Mouse (Mus musculus): ENCODE results near the gene Clk4. TPM values are rescaled to one million over a fixed set of nuclear protein-coding genes. Genes with fewer than 3 reads are reported as not detected.
A peak's percentile ranks its signal among the peaks of the same experiment; 100 is the strongest.

Gene Clk4
- polyA plus RNA-seq (2021), result 76.1 TPM

- in situ Hi-C loops (cut with MboI; ENCODE audit: low pct_unique_long_range_greater_than_20kb), result loop anchor here (10.0 to 25.0 kb wide), 2 partner anchors 199 to 327 kb away; partner anchors contain the start of genes Zfp354a and Zfp354b
- peaks cover 3% of the 10 kb centered on the region for H3K27me3 ChIP-seq
- DNase-seq (ENCODE audit: low read depth, low spot score) (no peak), ATAC-seq (no peak)
- ChIA-PET CTCF (no interaction called here), POLR2A (no interaction called here)
- TF ChIP-seq CTCF (IDR thresholded peaks at IDR 0.05), result no peak
These were observed at the start of gene Clk4 for GRCm38 (mm10) chr11:51261680-51262219. TSS of gene Clk4 (plus strand) at chr11:51261730.

- DNase-seq (ENCODE audit: low read depth, low spot score), result no peak
- CTCF ChIA-PET, result interaction anchor here (1.3 kb wide), 1 partner anchor 9 kb away, joined by 6 read pairs; no protein-coding TSS in a partner anchor
- ATAC-seq, result no peak
- peak; percentile 57 for TF ChIP-seq CTCF (IDR thresholded peaks at IDR 0.05)
- in situ Hi-C loops (cut with MboI; ENCODE audit: low pct_unique_long_range_greater_than_20kb), result no loop called here
- H3K27me3 ChIP-seq, result no peaks in the 10 kb centered on the region
- POLR2A ChIA-PET, result no interaction called here
These were observed 47.5 kb upstream of the Clk4 start for GRCm38 (mm10) chr11:51214021-51214420.

- TF ChIP-seq CTCF (IDR thresholded peaks at IDR 0.05), result no peak
- ATAC-seq (no peak), DNase-seq (ENCODE audit: low read depth, low spot score) (no peak)
- ChIA-PET POLR2A (no interaction called here), CTCF (no interaction called here)
- in situ Hi-C loops (cut with MboI; ENCODE audit: low pct_unique_long_range_greater_than_20kb), result no loop called here
- no peaks in the 10 kb centered on the region for H3K27me3 ChIP-seq
These were observed 42.0 kb upstream of the Clk4 start for GRCm38 (mm10) chr11:51219396-51219980.

- ATAC-seq (no peak), DNase-seq (ENCODE audit: low read depth, low spot score) (no peak)
- H3K27me3 ChIP-seq, result no peaks in the 10 kb centered on the region
- no peak for TF ChIP-seq CTCF (IDR thresholded peaks at IDR 0.05)
- POLR2A ChIA-PET, result no interaction called here
- in situ Hi-C loops (cut with MboI; ENCODE audit: low pct_unique_long_range_greater_than_20kb), result no loop called here
- CTCF ChIA-PET, result no interaction called here
These were observed 41.2 kb upstream of the Clk4 start, which contains the start of gene Gm12569 for GRCm38 (mm10) chr11:51220308-51220707. TSS of gene Gm12569 (plus strand) at chr11:51220473.

GRCm38 (mm10) chr11:51227104-51227503 lies 34.4 kb upstream of the Clk4 start:
- ATAC-seq (no peak), DNase-seq (ENCODE audit: low read depth, low spot score) (no peak)
- POLR2A ChIA-PET, result no interaction called here
- no peak for TF ChIP-seq CTCF (IDR thresholded peaks at IDR 0.05)
- CTCF ChIA-PET, result no interaction called here
- in situ Hi-C loops (cut with MboI; ENCODE audit: low pct_unique_long_range_greater_than_20kb), result no loop called here
- H3K27me3 ChIP-seq, result no peaks in the 10 kb centered on the region

GRCm38 (mm10) chr11:51234626-51235025 lies 26.9 kb upstream of the Clk4 start:
- no peak for TF ChIP-seq CTCF (IDR thresholded peaks at IDR 0.05)
- ATAC-seq, result no peak
- in situ Hi-C loops (cut with MboI; ENCODE audit: low pct_unique_long_range_greater_than_20kb), result no loop called here
- ChIA-PET POLR2A (no interaction called here), CTCF (interaction anchor here (0.7 to 0.9 kb wide), 2 partner anchors 12 to 17 kb away, joined by 3 read pairs; no protein-coding TSS in a partner anchor)
- H3K27me3 ChIP-seq, result no peaks in the 10 kb centered on the region
- no peak for DNase-seq (ENCODE audit: low read depth, low spot score)

GRCm38 (mm10) chr11:51242897-51243296 lies 18.6 kb upstream of the Clk4 start:
- CTCF ChIA-PET, result interaction anchor here (1.2 kb wide), 1 partner anchor 8 kb away, joined by 5 read pairs; no protein-coding TSS in a partner anchor
- POLR2A ChIA-PET, result no interaction called here

GRCm38 (mm10) chr11:51257006-51257405 lies 4.5 kb upstream of the Clk4 start:
- POLR2A ChIA-PET, result no interaction called here

More at GRCm38 (mm10) chr11:51242897-51243296, 18.6 kb upstream of the Clk4 start:
- TF ChIP-seq CTCF (IDR thresholded peaks at IDR 0.05), result no peak
- no peaks in the 10 kb centered on the region for H3K27me3 ChIP-seq
- in situ Hi-C loops (cut with MboI; ENCODE audit: low pct_unique_long_range_greater_than_20kb), result no loop called here
- DNase-seq (ENCODE audit: low read depth, low spot score), result no peak
- no peak for ATAC-seq

GRCm38 (mm10) chr11:51262342-51263285 lies 1.1 kb downstream of the Clk4 start, which contains the start of gene BC049762:
TSS of gene BC049762 (minus strand) at chr11:51263046.
- DNase-seq (ENCODE audit: low read depth, low spot score) (peak; percentile 80), ATAC-seq (peak; percentile 90)
- peaks cover 3% of the 10 kb centered on the region for H3K27me3 ChIP-seq
- in situ Hi-C loops (cut with MboI; ENCODE audit: low pct_unique_long_range_greater_than_20kb), result loop anchor here (10.0 to 25.0 kb wide), 2 partner anchors 200 to 328 kb away; partner anchors contain the start of genes Zfp354a and Zfp354b
- ChIA-PET CTCF (interaction anchor here (2.3 kb wide), 1 partner anchor 206 kb away, joined by 5 read pairs; no protein-coding TSS in a partner anchor), POLR2A (interaction anchor here (0.9 kb wide), 1 partner anchor 344 kb away, joined by 3 read pairs; the partner anchor contains the start of gene Hnrnpab)
- no peak for TF ChIP-seq CTCF (IDR thresholded peaks at IDR 0.05)

More at GRCm38 (mm10) chr11:51257006-51257405, 4.5 kb upstream of the Clk4 start:
- DNase-seq (ENCODE audit: low read depth, low spot score), result no peak
- peaks cover 11% of the 10 kb centered on the region for H3K27me3 ChIP-seq
- ATAC-seq, result no peak
- CTCF ChIA-PET, result no interaction called here
- TF ChIP-seq CTCF (IDR thresholded peaks at IDR 0.05), result no peak
- in situ Hi-C loops (cut with MboI; ENCODE audit: low pct_unique_long_range_greater_than_20kb), result loop anchor here (25.0 kb wide), 1 partner anchor 195 kb away; the partner anchor contains the start of gene Zfp354a

GRCm38 (mm10) chr11:51263286-51263831 lies 1.8 kb downstream of the Clk4 start:
- H3K27me3 ChIP-seq, result peaks cover 3% of the 10 kb centered on the region
- no peak for TF ChIP-seq CTCF (IDR thresholded peaks at IDR 0.05)
- ChIA-PET POLR2A (interaction anchor here (0.6 to 1.0 kb wide), 3 partner anchors 25 to 343 kb away, joined by 3 to 4 read pairs (median 3); partner anchors contain the start of gene Hnrnpab), CTCF (interaction anchor here (2.3 to 3.1 kb wide), 2 partner anchors 11 to 207 kb away, joined by 5 to 16 read pairs; no protein-coding TSS in a partner anchor)
- peak; percentile 6 for ATAC-seq
- DNase-seq (ENCODE audit: low read depth, low spot score), result no peak
- in situ Hi-C loops (cut with MboI; ENCODE audit: low pct_unique_long_range_greater_than_20kb), result loop anchor here (10.0 to 25.0 kb wide), 2 partner anchors 201 to 329 kb away; partner anchors contain the start of genes Zfp354a and Zfp354b
